Mouse (Mus musculus): Measurements from ENCODE around the gene Sptb.
A peak's percentile ranks its signal among the peaks of the same experiment; 100 is the strongest.

Sptb gene

DNA sequence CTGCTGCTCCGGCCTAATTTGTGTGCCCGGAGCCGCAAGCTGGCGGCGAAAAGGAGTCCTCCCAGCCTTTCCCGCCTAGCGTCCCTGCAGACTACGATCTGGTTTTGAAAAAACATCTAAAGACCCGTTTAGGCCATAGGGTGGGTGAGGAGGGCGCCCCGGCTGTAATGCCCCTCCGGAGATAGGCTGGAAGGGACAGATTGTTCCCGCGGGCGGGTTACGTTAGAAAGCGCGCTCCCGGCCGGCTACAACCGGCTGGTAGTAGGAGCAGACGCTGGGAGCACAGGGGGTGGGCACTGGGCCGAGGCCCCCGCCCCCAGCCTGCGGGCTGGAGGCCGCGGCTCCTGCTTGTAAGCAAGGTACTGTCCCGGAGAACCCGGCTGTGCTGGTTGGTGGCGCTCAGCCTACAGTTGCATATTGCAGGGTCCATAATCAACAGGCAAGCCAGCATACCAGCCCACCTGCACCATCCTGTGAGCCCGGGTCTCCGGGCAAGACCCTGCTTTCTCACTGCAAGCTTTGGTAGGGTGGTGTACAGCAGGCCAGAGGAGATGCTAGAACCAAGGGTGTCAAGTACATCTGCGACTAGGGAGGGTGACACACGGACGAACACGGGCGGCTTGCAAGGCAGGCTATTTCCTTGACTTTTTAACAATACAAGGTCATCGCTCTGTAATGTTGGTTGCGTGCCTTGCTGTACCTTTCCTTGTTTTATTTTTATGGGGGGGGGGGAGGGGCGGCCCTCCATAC is at the start of gene Sptb:
Gene Sptb, minus strand, starts transcription at position 197 of the 750 bp plus-strand sequence.
- DNase-seq (ENCODE audit: low spot score) = peak; percentile 67

DNA sequence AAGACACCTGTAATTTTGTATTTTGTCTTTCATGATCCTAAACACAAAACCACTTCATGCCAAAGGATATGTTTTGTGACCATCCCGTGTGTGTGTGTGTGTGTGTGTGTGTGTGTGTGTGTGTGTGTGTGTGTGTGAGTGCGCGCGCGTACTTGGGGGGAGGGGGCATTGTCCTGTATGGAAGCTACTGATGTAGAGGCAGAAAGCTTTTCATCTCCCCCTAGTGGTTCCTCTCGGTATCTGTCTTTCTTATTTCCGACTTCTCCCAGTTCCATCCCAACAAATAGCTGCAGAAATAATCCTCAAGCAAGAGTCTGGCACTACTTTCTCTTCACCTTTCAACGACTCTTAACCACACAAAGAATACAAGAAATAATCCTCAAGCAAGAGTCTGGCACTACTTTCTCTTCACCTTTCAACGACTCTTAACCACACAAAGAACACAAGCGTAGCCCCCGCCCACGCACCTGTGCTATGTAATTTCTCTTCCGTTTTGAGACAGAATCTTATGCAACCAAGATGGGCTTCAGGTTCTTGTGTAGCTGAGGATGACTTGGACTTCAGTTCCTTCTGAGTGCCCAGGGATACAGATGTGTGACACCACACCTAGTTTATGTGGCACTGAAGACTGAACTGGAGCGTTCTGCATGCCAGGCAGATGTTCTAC is 42.4 kb upstream of the Sptb start:
- peak; percentile 90 for DNase-seq (ENCODE audit: low spot score)

DNA sequence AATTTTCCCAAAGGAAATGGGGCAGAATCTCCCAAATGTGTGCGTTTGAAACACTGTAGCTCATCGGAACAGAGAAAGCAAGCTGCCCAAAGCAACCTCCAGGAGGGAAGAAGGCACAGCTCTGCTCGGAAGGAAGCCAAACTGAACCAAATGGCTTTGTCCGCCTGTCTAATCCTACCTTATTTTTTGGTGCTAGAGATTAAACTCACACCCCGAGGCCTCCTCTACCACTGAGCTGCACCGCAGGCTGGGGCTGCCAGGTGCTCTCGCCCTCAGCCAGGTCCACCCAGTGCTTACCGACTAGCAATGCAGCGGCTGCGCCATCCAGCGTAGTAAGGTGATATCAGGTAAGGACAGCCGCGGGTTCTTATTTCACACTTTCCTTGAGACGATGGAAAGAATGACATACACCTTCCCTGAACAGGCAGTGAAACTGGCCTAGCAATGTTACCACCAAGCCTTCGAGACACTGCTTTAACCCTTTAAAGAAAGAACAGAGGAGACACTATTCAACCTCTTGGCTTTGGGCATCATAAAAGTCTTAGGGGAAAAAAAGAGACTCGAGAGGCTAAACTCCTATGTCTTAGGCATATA is 40.6 kb upstream of the Sptb start:
- DNase-seq (ENCODE audit: low spot score) = no peak

DNA sequence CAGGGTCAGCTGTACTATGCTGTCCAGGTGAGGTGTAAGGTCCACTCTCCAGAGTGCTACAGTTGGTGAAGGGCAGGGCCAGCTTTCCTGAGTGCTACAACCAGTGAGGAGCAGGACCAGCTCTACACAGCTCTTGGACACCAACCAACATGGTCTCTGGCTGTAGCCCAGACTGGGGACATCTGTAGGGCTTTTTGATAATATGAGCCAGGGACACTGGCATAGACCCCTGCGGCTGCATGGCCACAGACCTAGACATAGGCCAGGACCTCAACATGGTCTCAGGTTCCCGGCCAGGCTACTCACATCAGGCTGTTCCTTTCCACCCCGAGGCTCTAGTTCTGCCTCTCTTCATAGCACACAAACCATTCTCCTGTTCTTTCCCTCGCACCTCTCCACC is 17.6 kb upstream of the Sptb start:
- no peak for DNase-seq (ENCODE audit: low spot score)

DNA sequence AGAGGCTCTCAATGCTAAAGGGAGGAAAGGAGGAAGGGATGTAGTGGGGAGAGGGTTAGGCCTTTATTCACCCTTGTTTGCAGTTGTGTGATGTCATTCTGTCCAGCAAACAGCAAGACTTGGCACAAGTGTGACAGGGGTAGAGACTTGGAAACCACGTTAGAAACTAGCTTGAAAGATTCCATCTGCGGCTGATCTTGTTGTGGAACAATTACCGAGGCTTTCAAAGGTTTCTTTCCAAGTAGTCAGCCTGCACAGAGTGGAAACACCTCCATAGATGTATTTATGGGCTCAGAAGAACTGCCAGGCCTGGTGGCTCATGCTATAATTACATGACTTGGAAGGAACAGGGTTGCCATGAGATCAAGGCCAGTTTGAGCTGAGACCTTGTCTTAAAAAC is 11.7 kb upstream of the Sptb start:
- DNase-seq (ENCODE audit: low spot score) = no peak

DNA sequence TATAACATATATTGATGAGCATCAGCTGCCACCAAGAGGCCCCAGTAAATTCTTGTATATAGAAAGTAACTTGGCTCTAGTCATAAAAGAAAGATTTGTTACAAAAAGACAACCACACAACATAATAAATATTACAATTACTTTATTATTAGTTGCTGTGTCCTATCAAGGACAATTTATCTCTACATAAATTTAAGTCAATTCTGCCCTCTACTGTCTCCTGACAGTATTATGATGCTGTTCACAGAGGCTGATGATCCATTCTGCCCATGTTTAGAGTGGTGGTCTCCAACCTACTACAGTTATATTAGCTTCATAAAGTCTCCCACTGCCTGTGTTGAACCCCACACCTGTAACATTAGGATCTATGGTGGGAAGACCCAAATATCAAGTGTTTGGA is 10.2 kb upstream of the Sptb start:
- peak; percentile 59 for DNase-seq (ENCODE audit: low spot score)

DNA sequence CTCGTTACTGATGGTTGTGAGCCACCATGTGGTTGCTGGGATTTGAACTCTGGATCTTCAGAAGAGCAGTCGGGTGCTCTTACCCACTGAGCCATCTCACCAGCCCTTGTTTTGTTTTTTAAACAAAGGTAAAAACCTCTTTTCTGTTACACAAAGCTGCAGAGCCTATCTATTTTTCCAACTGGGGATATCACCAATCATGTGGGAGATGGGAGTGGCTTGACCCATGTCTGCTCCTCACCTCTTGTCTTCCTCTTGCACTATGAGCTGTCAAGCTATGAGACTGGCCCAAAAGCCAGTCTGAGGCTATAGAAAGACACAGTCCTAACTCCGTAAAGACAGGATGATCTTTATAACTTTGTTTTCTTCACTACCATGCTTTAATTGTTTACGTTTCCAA is 8.0 kb upstream of the Sptb start:
- DNase-seq (ENCODE audit: low spot score) = no peak

DNA sequence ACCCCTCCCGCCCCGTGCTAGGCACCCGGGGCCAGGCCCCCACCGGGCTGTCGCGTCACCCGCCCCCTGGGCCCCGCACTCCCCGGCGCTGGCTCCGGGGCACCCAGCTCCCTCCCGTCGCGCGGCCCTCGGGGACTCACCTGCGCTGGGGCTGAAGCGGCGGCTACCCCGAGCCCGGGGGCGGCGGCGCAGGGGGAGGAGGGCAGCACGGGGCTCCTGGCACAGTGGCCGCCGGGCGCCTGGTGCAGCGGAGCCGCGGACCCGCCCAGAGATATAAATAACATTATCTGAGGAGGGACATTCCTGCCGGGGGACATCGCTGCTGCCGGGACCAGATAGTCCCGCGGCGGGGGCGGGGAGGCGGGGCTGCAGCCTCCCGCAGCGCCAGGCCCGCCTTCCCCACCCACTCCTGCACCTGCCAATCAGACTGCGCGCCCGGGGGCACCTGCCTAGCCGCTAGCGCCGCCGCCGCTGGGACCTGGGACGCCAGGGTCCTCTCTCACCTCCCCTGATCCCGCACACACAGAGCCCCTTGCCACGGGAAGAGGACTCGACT is 474 bp downstream of the Sptb start:
- DNase-seq (ENCODE audit: low spot score) = peak; percentile 60

DNA sequence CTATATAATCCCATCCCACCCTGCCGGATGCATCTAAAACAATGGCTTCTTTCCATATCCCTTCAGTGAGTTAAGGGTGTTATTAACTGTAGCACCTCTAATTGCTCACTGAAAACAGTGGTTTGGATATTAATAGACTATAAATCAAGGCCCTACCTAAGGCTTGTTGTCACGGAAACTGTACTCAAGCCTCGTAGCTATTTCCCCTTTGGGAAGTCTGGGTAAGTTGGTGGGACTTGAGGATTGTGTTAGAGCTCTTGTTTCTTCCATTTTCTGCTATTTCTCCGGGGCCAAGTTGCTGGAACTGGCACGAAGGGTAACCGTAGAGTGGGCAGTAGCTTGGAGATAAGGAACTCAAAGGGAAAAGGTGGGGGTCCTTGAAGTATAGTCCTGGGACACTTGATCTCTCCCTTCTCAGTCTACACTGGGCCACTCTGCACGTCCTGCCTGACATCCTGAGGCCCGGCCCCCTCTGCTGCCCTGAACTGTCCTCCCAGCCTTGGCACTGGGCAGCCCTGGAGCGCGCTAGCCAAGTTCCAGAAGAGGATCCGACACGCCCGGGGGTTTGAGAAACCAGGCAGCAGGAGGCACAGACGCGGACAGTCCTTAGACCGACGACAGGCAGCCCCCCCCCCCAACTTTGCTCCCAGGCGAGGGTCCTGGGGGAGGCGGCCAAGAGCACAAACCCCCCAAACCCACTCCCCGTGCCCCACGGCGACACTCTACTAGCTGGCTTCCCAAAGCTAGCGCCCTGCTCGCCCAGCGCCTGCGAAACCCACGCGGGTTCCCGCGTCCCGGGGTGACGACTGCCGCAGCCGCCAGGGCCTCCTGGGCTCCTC is 1.2 kb downstream of the Sptb start:
- DNase-seq (ENCODE audit: low spot score) = peak; percentile 51

DNA sequence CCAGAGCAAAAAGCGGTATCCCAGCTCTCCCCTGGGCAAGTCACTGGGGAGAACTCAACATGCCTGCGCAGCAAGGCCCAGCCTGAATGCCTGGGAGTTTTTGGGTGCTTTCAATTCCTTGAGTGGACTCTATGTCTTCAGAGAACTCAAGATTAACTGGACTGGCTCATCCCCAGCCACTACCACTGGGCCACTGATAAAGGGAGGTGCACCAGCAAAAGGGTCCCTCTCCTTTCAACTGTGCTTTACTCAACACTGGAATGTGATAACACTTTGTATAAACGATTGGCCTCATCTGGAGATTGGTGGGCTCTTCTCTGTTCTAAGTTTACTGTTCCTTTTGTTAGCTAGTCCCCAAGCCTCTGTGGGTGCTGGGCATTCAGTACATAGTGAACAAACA is 2.2 kb downstream of the Sptb start:
- no peak for DNase-seq (ENCODE audit: low spot score)

DNA sequence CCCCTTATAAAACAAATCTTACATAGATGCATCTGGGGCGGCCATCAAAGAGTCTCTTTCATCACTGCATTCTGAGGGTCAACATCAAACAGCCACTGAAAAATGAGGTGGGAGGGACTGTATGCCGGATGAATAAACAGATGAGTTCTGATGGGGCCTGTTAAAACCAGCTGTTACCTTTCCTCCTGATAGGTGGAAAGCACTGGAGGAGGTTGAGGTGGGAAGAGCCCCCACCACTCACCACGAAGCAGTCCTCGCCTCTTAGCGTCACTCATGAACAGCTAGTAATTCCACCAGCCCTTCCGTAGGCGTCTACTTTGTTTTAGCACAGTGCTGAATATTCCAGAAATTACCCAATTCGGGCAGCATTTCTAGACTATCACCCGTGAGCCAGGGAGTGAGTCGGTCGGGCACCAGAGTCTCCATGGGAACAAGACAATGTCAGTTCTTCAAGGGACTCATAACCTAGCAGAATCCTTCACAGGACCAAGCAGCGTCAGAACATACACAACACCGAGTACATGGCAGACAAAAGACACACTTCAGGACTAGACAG is 13.9 kb downstream of the Sptb start:
- no peak for DNase-seq (ENCODE audit: low spot score)

DNA sequence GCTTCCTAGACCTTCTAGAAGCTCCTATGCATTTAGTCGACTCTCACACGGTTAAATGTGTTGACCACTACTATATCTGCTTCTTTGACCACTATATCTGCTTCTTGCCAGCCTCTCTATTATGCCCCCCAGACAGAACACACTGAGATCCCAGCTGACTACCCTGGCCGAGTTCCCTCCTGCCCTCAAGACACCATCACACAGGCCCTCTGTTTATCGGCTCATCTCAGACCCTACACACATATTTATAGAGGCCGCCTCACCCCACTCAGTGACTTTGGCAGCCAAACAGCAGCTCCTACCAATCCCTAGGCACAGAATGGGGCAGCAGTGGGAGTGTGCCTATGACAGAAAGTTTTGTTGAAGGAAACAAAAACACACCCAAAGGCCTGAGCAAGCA is 14.6 kb downstream of the Sptb start:
- DNase-seq (ENCODE audit: low spot score) = no peak

DNA sequence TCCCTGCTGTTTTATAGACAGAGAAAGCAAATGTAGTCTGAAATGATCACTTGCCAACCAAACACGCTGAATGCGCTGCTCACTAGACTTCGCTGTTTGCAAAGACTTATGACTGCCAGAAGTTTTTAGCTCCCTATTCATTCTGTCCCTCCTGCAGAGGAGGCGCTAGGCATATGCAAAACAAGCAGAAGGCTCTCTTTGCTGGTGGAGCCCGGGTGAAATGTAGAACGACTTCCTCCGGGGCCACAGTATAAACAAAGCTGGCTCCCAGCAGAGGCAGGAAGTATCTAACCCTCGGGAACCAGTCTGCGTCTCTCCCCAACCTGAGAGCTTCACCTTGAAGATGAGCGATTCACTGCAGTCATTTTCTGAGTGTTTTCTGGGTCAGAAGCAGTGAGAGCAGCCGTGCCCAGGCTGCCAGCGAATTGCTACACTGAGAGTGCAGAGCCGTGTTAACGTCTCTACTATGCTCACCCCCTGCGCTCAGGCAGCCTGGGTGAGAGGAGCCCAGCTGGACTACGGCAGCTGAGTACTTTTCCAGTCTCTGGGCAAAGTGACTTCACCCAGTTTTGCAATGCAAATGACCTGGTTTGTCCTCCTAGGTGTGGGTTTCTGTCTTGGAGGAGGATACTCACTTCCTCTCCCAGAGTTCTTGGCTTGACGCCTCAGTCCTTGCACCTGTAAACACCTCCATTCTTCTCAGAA is 15.4 kb downstream of the Sptb start:
- DNase-seq (ENCODE audit: low spot score) = peak; percentile 51

DNA sequence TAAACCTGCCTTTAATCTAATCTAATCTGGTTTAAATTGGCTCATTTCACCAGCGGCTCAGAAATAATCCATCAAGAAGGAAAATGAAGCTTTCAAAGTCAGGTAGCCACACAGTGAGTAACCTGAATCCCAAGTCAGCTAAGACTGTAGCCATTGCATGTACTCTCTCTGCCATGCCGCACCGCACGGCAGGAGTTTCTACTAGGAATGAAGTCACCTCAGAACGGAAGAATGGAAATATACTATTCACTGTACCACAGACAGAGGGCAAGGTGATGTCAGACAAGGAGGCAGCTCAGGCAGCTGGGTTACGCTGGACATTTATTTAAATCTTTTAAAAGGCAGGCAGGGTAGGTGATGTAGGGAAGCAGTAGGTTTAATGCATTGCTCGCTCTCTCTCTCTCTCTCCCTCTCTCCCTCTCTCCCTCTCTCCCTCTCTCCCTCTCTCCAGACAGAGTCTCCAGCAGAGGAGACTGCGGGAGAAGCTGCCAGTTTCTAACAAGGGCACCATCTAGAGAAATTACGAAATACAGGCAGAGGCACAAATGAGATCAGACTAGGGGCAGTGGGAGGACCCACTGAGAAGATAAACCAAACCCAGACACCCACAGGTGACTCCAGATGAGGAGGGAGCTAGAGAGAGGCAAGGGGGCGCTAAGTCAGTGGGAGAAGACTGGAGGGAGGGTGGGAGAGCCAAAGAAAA is 22.7 kb downstream of the Sptb start:
- DNase-seq (ENCODE audit: low spot score) = no peak

DNA sequence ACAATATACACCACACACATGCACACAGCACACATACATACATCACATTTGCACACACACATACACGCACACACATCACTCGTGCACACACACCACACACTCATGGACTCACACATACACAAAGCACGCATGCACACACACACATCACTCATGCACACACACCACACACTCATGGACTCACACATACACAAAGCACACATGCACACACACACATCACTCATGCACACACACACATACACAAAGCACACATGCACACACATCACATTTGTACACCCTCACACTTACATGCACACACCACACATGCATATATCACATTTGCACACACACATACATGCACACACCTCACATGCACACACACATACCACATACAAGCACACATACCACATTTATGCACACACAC is 24.7 kb downstream of the Sptb start:
- no peak for DNase-seq (ENCODE audit: low spot score)

DNA sequence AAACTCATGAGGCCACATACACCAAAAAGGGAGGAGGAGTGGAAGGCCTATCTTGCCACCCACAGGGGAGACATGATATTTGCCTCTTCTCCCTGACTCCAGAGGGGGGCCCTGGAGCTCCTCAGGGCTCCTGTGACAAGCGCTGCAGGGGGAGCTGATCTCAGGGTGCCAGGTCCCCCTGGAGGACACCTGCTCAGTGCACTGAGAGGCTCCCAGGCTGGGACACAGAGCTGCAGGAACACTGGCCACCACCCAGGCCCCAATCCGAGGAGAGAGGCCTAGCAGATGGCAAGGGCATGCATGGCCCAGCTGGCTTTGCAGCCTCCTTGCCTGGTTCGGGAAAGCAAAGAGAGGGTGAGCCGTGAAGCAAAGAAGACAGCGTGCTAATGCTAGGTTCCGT is 25.9 kb downstream of the Sptb start:
- no peak for DNase-seq (ENCODE audit: low spot score)

DNA sequence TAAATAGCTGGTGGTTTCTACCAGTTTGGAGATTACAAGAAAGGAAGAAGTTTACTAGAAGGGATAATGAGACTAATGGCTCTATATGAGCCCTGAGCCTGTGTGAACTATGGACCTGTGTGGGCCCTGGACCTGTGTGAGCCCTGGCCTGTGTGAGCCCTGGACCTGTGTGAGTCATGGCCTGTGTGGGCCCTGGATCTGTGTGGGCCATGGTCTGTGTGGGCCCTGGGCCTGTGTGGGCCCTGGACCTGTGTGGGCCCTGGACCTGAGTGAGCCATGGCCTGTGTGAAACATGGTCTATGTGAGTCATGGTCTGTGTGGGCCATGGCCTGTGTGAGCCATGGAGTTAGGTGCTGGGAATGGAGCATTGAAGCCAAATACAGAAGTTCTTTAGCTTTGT is 28.4 kb downstream of the Sptb start:
- no peak for DNase-seq (ENCODE audit: low spot score)

DNA sequence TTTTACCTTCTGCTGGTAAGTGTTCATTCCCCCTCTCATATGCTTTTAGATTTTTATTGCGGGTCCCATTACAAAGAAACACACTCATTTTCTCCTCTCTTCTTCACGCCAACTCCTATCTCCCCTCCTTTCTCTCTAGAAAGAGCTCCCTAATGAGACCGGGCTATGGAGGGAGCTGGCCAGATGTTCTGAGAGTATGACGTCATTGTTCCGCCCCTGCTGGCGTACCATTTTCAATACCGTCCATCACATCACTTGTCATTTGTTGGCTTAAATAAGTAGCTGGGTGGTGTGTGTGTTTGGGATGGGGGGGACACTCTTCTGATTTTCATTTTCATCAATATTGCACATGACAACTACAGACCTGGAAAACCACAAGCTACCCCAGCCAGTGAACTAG is 33.3 kb downstream of the Sptb start:
- no peak for DNase-seq (ENCODE audit: low spot score)

DNA sequence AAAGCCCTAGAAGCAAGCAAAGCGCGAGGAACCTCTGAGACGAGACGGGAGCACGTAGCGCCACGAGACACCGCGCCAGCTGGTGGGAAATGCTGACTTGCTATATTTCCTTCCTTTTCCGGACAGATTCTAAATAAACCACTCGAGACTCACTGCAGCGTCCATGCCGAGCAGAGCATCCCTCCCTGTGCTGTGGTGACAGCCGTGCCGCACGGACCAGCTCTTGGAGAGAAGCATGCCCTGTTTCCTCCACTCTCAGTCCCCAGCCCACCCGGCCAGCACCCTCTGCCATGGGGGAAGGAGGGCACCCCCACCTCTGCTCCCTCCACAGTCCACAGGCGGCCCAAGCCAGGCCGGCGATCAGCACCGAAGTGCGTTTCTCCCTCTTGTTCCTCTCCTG is 33.9 kb downstream of the Sptb start:
- no peak for DNase-seq (ENCODE audit: low spot score)

DNA sequence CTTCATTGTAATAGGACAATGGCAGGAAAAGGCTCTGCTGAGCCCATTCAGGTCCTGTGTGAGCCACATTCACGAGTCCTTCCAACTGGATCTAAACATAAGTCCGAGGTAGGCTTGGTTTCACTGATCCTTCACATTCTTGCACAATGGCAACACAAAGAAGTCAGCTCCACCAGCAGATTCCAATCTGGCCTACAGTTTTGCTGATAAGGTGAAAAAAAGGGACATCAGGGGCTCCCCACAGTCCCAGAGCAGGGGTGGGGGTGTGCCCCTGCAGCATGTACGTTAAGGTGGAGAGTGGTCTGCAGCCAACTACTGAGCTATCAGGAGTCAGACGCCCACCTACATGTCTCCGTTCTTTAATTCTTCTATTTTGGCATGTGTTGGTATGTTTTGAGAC is 35.0 kb downstream of the Sptb start:
- no peak for DNase-seq (ENCODE audit: low spot score)

DNA sequence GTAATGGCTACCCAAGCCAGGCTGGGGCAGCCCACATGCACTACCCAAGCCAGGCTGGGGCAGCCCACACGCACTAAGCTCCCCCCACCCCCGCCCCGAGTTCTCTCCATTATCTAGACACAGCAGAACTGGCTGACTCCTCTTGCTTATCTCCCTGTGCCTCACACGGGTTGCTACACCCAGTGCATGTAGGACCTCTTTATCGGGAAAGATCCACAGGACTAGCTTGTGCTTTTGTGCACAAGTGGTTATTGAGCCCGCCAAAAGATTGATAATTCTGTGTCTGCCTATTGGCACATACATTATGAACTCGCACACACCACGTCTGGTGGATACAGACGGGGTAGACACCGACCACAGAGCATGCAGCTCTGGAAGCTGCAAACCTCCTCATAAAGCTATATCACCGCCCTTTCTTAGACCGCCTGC is 36.5 kb downstream of the Sptb start:
- DNase-seq (ENCODE audit: low spot score) = no peak
